Mouse (Mus musculus) regulatory T cell (primary cell): ENCODE data around the gene Zfp444.

Experiments used
- in situ Hi-C: fragments of 300-600 bp; cut with MboI, MseI; formaldehyde crosslinking; loops from one replicate; pipeline ENCODE4 v1.15.1; 2025; ENCODE audit warnings: high pct_unique_total_duplicates

Gene Zfp444

GRCm38 (mm10) chr7:6157479-6157878 lies 14.5 kb upstream of the Zfp444 start:
- in situ Hi-C loops: loop anchor here (25.0 kb wide), 1 partner anchor 1695 kb away; the partner anchor contains the start of gene Eps8l1

- in situ Hi-C loops: loop anchor here (5.0 to 25.0 kb wide), 2 partner anchors 123 to 1697 kb away; partner anchors contain the start of gene Eps8l1
These were observed 12.4 kb upstream of the Zfp444 start for GRCm38 (mm10) chr7:6159604-6160003.

GRCm38 (mm10) chr7:6161541-6161940 lies 10.5 kb upstream of the Zfp444 start:
- in situ Hi-C loops: loop anchor here (5.0 to 25.0 kb wide), 2 partner anchors 121 to 1699 kb away; partner anchors contain the start of gene Eps8l1

GRCm38 (mm10) chr7:6162172-6162571 lies 9.9 kb upstream of the Zfp444 start:
- in situ Hi-C loops: loop anchor here (5.0 to 25.0 kb wide), 2 partner anchors 120 to 1700 kb away; partner anchors contain the start of gene Eps8l1

DNA sequence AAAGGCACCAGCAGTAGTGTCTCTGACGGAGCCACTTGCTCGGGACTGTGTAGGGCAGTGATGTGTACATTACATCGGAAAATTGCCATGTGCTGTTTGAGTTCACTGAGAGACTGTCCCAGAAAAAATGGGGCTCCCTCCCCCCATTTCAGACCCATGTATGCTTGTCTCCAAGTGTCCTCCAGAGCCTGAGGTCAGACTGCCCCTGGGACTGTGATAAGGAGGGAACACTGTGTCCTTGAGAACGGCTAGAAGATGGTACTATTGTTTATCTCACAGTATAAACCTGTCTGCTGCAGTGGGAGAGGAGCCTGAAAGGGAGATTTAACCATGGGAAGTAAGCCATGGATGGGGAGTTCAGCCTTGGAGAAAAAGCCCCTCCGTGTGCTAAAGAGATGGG lies 7.4 kb upstream of the Zfp444 start:
- in situ Hi-C loops: loop anchor here (5.0 to 25.0 kb wide), 2 partner anchors 118 to 1702 kb away; partner anchors contain the start of gene Eps8l1

DNA sequence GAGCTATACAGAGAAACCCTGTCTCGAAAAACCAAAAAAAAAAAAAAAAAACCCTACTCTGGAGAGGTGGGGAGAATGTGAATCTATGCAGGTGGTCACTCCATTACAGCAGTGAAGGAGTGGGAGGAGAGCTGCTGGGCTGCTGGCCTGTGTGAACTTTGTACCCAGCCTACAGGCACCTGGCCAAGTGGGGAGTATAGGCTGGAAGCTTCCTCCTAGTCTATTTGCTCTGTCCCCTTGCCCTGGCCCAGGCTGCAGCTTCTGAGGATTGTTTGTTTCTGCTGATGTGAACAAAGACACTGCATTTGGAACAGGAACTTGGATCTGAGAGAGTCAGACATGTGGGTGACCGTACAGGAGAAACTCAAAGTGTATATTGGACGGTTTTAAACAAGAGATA lies 2.6 kb upstream of the Zfp444 start:
- in situ Hi-C loops: loop anchor here (25.0 kb wide), 1 partner anchor 1707 kb away; the partner anchor contains the start of gene Eps8l1

- in situ Hi-C loops: loop anchor here (25.0 kb wide), 1 partner anchor 1708 kb away; the partner anchor contains the start of gene Eps8l1
These were observed 1.6 kb upstream of the Zfp444 start for GRCm38 (mm10) chr7:6170391-6170790.

DNA sequence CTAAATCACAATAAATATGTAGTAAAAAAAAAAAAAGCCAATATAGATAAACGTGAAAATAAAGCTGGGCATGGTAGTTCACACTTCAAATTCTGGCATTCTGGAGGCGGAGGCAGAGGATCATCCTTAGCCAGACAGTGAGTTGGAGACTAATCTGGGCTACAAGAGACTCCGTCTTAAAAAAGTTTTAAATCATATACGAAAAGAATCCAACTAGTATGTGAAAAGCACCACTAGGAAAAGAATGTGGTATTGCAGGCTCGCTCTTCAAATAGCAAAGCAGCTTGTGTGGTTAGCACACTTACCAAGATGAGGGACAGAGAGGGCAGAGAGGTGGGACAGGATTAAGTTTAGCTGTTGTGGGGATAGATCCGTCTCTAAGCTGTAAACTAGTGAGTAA lies 1.2 kb upstream of the Zfp444 start:
- in situ Hi-C loops: loop anchor here (25.0 kb wide), 1 partner anchor 1709 kb away; the partner anchor contains the start of gene Eps8l1

GRCm38 (mm10) chr7:6171444-6172005 lies 501 bp upstream of the Zfp444 start:
- in situ Hi-C loops: loop anchor here (25.0 kb wide), 1 partner anchor 1709 kb away; the partner anchor contains the start of gene Eps8l1

DNA sequence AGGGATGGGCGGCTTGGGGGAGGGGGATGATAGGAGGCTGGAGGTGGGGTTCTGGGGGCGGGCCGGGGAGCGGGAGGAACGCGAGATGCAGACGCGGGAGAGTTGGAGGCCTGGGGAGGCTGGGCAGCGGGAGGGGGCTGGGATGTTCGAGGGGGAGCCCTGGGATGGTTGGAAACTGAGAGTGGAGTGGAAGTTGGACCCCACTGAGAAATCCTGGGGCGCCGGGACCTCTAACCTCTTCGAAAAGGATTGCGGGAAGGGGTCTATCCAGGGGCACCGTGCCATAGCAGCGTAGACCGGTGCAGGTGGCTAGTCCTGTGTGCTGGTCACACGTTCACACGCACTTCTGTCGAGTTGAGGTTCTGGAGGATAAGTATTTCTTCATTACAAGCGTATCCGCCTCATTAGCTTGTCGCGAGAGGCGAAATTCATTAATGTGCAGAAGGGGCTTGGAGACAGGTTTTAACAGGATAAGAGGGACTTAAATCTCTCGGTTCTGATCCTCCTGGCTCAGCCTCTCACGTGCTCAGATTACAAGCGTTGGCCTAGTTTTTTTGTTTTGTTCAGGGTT lies 733 bp downstream of the Zfp444 start:
- in situ Hi-C loops: loop anchor here (25.0 kb wide), 1 partner anchor 1710 kb away; the partner anchor contains the start of gene Eps8l1

GRCm38 (mm10) chr7:6173872-6174271 lies 1.8 kb downstream of the Zfp444 start:
- in situ Hi-C loops: loop anchor here (25.0 kb wide), 1 partner anchor 1712 kb away; the partner anchor contains the start of gene Eps8l1

- in situ Hi-C loops: loop anchor here (25.0 kb wide), 1 partner anchor 1712 kb away; the partner anchor contains the start of gene Eps8l1
These were observed 2.5 kb downstream of the Zfp444 start for GRCm38 (mm10) chr7:6174365-6174987.

DNA sequence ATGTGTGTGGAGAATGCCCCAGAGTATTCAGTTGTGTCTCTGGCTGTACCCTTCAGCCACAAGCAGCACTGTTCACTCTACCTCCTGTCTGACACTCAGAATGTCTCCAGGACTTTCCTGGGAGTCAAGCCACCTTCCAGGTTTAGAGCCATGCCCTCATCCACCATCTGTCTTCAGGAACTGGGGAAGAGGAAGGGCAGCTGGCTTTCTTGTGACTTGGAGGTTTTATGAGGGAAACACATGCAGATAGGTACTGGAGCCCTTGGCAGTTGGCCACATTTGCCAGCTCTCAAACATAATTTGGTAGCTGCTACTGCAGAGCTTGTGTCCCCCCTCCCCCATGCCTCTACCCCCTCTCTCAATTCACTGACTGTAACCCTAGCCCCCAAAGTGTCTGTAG lies 7.0 kb downstream of the Zfp444 start:
- in situ Hi-C loops: no loop called here

DNA sequence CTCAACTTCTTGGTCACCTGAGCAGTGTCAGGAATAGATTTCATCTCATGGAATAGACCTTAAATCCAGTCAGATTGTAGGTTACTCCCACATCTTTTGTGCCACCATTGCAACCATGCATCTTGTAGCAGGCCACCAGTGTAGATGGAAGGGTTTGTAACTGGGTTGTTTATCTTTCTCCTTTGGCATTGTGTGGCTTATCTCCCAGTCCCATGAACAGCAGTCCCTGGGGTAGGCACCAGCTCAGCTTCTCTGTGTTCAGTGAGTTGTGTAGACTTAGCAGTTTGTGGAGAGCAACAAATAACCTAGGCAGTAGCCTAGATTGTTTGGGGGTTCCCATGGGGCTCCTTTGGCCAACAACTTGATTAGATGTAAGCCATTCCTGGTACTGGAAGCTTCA lies 10.9 kb downstream of the Zfp444 start:
- in situ Hi-C loops: loop anchor here (10.0 kb wide), 1 partner anchor 1098 kb away; the partner anchor contains the start of gene Epn1

DNA sequence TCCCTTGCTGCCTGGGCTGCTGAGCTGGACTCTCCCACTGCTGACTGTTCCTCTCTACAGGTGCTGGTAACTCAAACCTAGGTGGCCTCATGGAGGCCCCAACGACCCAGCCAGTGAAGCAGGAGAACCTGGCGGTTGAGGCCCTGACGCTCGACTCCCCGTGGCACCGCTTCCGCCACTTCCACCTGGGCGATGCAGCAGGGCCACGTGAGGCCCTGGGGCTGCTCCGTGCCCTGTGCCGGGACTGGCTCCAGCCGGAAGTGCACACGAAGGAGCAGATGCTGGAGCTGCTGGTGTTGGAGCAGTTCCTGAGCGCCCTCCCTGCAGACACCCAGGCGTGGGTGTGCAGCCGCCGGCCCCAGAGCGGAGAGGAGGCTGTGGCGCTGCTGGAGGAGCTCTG lies 11.8 kb downstream of the Zfp444 start:
- in situ Hi-C loops: loop anchor here (10.0 kb wide), 1 partner anchor 1099 kb away; the partner anchor contains the start of gene Epn1

DNA sequence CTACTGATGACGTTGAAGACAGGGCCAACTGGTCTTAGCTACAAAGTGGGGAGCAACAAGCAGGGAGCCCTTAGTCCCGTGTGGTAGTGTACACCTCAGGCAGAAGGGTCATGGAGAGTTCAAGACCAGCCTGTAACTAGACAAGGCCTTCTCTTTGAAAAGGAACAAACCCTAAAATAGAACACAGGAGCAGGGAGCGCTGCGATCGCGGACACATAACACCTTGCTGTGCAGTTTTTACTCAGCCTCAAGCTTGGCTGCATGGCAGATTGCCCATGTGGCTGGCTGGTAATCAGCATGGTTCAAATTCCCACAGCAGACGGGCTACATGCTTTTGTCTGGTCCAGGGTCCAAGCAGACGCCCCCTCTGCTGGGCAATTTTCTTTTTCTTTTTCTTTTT lies 12.5 kb downstream of the Zfp444 start:
- in situ Hi-C loops: loop anchor here (10.0 kb wide), 1 partner anchor 1100 kb away; the partner anchor contains the start of gene Epn1

GRCm38 (mm10) chr7:6185391-6185790 lies 13.4 kb downstream of the Zfp444 start:
- in situ Hi-C loops: loop anchor here (10.0 kb wide), 1 partner anchor 1101 kb away; the partner anchor contains the start of gene Epn1

DNA sequence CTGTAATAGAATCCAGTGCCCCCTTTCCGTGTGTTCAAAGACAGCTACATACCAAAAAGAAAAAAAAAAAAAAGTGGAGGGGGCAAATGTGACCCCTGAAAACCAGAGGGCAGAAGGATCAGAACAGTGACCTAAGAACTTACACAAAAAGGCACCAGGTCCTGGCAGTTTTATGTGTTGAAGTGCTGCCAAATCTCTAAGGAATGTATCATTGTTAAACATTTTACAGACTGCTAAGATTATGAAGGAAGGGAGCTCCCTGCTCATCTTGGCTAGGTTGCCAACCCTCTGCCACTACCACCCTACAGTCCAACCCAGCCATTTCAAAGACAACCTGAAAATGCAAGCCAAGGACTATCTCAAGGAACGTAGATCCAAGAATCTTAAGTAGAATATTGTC lies 14.2 kb downstream of the Zfp444 start:
- in situ Hi-C loops: loop anchor here (10.0 kb wide), 1 partner anchor 1101 kb away; the partner anchor contains the start of gene Epn1

DNA sequence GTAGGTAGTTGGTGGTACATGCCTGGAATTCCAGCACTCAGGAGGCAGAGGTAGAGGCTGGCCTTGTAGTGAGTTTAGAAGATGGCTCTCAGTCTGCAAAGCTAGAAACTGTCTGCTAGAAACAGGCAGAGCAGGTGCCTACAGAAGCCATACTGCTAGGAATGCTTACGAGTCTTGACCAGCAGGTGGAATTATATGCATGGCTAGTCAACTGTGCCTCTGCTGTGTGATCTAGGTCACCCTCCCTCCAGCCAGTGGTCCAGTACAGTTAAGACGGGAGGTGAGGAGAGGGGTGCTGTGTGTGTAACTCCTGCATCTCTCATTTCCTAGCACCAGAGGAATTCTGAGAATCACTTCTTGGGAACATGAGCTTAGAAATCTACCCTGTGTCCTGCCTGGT lies 14.7 kb downstream of the Zfp444 start:
- in situ Hi-C loops: loop anchor here (10.0 kb wide), 1 partner anchor 1102 kb away; the partner anchor contains the start of gene Epn1

- in situ Hi-C loops: loop anchor here (10.0 kb wide), 1 partner anchor 1105 kb away; the partner anchor contains the start of gene Epn1
These were observed 17.5 kb downstream of the Zfp444 start for GRCm38 (mm10) chr7:6189542-6189941.

- in situ Hi-C loops: loop anchor here (5.0 kb wide), 1 partner anchor 64 kb away; no protein-coding TSS in a partner anchor
These were observed 19.4 kb downstream of the Zfp444 start for GRCm38 (mm10) chr7:6191376-6191775.
